Mouse (Mus musculus) MEL (cell line): ENCODE results near the gene Unc13a.

ENCODE experiments used
- CHD2 ChIP-seq: IDR thresholded peaks from 2 replicates; pipeline ENCODE4 v1.6.1; 2011; ENCODE audit warnings: low read length, improper control_type of control experiment
- CTCF ChIP-seq, 3 experiments: IDR thresholded peaks in 2 of 3; conservative IDR thresholded peaks in 1 of 3; 2 replicates each; pipeline ENCODE4 v1.5.1; 2011 to 2012; ENCODE audit warnings: low read length in 3 of 3, low read depth in 2 of 3, mild to moderate bottlenecking in 2 of 3, improper control_type of control experiment in 1 of 3, inconsistent platforms in 1 of 3, mixed read lengths in 1 of 3, moderate library complexity in 1 of 3; ENCODE audit not compliant: control insufficient read depth in 1 of 3, insufficient read depth in 1 of 3, poor library complexity in 1 of 3, severe bottlenecking in 1 of 3
- E2F4 ChIP-seq: IDR thresholded peaks from 2 replicates; pipeline ENCODE4 v1.6.1; 2011; ENCODE audit warnings: low read depth, low read length, improper control_type of control experiment, borderline replicate concordance
- EP300 ChIP-seq, 2 experiments: IDR thresholded peaks; 2 replicates each; pipeline ENCODE4 v1.6.1; 2011; ENCODE audit warnings: improper control_type of control experiment in 2 of 2, low read length in 2 of 2, low read depth in 1 of 2, mild to moderate bottlenecking in 1 of 2
- ETS1 ChIP-seq: IDR thresholded peaks from 2 replicates; pipeline ENCODE4 v1.6.1; 2012; ENCODE audit warnings: low read depth, mild to moderate bottlenecking, inconsistent platforms, low read length, improper control_type of control experiment, moderate library complexity
- GATA1 ChIP-seq: IDR thresholded peaks from 2 replicates; pipeline ENCODE4 v1.6.1; 2011; ENCODE audit warnings: low read depth, low read length, improper control_type of control experiment
- KAT2A ChIP-seq: conservative IDR thresholded peaks from 2 replicates; pipeline ENCODE4 v1.6.1; 2012; ENCODE audit warnings: low read depth, low read length, improper control_type of control experiment, inconsistent platforms
- MAX ChIP-seq: IDR thresholded peaks from 2 replicates; pipeline ENCODE4 v1.6.1; 2011; ENCODE audit warnings: low read length, improper control_type of control experiment
- POLR2A ChIP-seq, 2 experiments: IDR thresholded peaks; 2 replicates each; pipeline ENCODE4 v1.6.1; 2011 to 2012; ENCODE audit warnings: low read length in 2 of 2, mild to moderate bottlenecking in 2 of 2, control low read depth in 1 of 2, improper control_type of control experiment in 1 of 2, low read depth in 1 of 2, moderate library complexity in 1 of 2; ENCODE audit not compliant: control insufficient read depth in 1 of 2, insufficient read depth in 1 of 2, poor library complexity in 1 of 2
- TAL1 ChIP-seq: IDR thresholded peaks from 2 replicates; pipeline ENCODE4 v1.6.1; 2012; ENCODE audit warnings: mild to moderate bottlenecking, inconsistent platforms, low read length, moderate library complexity, mixed read lengths
- USF1 ChIP-seq: IDR thresholded peaks from 2 replicates; pipeline ENCODE4 v1.6.1; 2014; ENCODE audit warnings: low read depth, mild to moderate bottlenecking, inconsistent platforms, low read length, improper control_type of control experiment, moderate library complexity
- USF2 ChIP-seq, 2 experiments: IDR thresholded peaks; 2 replicates each; pipeline ENCODE4 v1.6.1; 2011 to 2012; ENCODE audit warnings: improper control_type of control experiment in 2 of 2, low read length in 2 of 2, borderline replicate concordance in 1 of 2, inconsistent platforms in 1 of 2, low read depth in 1 of 2, mild to moderate bottlenecking in 1 of 2; ENCODE audit not compliant: insufficient read depth in 1 of 2
- ZMIZ1 ChIP-seq: IDR thresholded peaks from 2 replicates; pipeline ENCODE4 v1.6.1; 2012; ENCODE audit warnings: low read depth, mild to moderate bottlenecking, inconsistent platforms, low read length, improper control_type of control experiment, moderate library complexity
- ZNF384 ChIP-seq: IDR thresholded peaks from 2 replicates; pipeline ENCODE4 v1.6.1; 2012; ENCODE audit warnings: low read depth, mild to moderate bottlenecking, inconsistent platforms, low read length, improper control_type of control experiment

DNA sequence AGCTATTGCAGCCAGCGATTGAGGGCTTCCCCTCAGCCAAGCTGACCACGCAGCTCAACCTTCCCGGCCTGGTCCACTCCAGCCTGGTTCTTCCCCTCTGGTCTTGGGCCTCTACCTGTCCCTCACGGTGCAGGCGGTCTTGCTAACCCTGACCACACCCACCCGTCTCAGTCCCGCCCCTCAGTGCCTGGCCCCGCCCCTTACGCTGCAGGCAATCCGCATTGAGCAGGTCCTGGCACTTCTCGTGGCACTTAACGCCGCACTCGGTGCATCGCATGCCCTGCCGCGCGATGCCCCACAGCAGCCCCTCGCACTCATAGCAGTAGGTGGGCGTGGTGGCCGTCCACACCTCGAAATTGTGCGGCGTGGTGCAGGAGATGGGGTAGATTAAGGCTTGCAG lies 17.0 kb downstream of the Unc13a start:
- TF ChIP-seq MAX (no peak), USF2 (IDR thresholded peaks at IDR 0.05; ENCODE audit: borderline replicate concordance in 1 of 2, insufficient read depth in 1 of 2, low read depth in 1 of 2, low read length in 2 of 2) (no peak), TAL1 (no peak), GATA1 (no peak), E2F4 (no peak), POLR2A (IDR thresholded peaks at IDR 0.05; ENCODE audit: control insufficient read depth in 1 of 2, insufficient read depth in 1 of 2, low read depth in 1 of 2, low read length in 2 of 2, poor library complexity in 1 of 2) (no peak), CTCF (IDR thresholded peaks at IDR 0.05 in 2 of 3, conservative IDR thresholded peaks at IDR 0.05 in 1 of 3; ENCODE audit: control insufficient read depth in 1 of 3, insufficient read depth in 1 of 3, low read depth in 2 of 3, low read length in 3 of 3, poor library complexity in 1 of 3, severe bottlenecking in 1 of 3) (no peak), ETS1 (no peak), ZMIZ1 (no peak), ZNF384 (no peak), EP300 (IDR thresholded peaks at IDR 0.05; ENCODE audit: low read depth in 1 of 2, low read length in 2 of 2) (no peak), CHD2 (no peak), USF1 (no peak), KAT2A (no peak)
